In the genomic region with DNA sequence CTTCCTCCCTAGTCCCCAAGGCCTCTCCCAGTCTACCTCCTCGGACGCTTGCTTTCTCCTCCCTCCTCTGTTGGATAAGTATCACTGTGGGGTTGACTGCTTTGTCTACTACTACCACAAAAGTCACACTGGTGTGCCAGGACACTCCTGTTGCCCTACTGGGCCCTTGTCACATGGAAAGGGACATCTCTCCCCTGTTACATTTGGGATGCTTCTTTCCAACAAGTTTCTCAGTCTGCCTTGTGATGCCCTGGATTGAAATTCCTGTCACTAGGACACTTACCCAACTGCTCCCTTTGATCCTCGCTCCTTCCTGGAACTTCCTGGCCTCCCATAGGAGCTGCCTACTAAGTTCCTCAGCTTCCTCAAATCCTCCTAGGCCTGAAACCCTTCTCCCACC, we compare ENCODE assay signal across 18 mouse cellular contexts.
"Had no signal": no experiment of that assay in that cellular context is flagged by ENCODE, and none has a peak within 500 bp of the region (broad histone marks: within the 10 kb centered on the region; RNA-seq: fewer than 3 reads in every experiment).

No protein-coding gene starts in this region.

- H3K27ac ChIP-seq: liver, embryonic 14.5 days; midbrain, embryonic 10.5 days; midbrain, embryonic 13.5 days; neural tube, embryonic 13.5 days; neural tube, embryonic 15.5 days had no signal

- H3K4me1 ChIP-seq: midbrain, embryonic 10.5 days; midbrain, embryonic 13.5 days; neural tube, embryonic 13.5 days; neural tube, embryonic 15.5 days had no signal

- H3K9me3 ChIP-seq: midbrain, embryonic 10.5 days; midbrain, embryonic 13.5 days; neural tube, embryonic 13.5 days; neural tube, embryonic 15.5 days had no signal

- H3K4me3 ChIP-seq: midbrain, embryonic 10.5 days; midbrain, embryonic 13.5 days; myocyte; neural tube, embryonic 13.5 days; neural tube, embryonic 15.5 days had no signal

- H3K9ac ChIP-seq: liver, embryonic 14.5 days; lung, embryonic 14.5 days; midbrain, embryonic 13.5 days; neural tube, embryonic 13.5 days; neural tube, embryonic 15.5 days had no signal

- ATAC-seq: midbrain, embryonic 13.5 days; midbrain, embryonic 16.5 days had no signal

- H3K27me3 ChIP-seq: midbrain, embryonic 13.5 days; neural tube, embryonic 13.5 days; neural tube, embryonic 15.5 days had no signal

- DNase-seq: lung, embryonic 14.5 days; lung, postnatal 10 days; lung, postnatal 4 days; retina, postnatal 1 day; right cerebral cortex, adult 18-20 months; right cerebral cortex, postnatal 25 days; right cerebral cortex, postnatal 4 days; spleen, adult 18-20 months; thymus, adult 18-20 months; thymus, postnatal 14 days; thymus, postnatal 36 days had no signal

- H3K4me2 ChIP-seq: lung, embryonic 14.5 days; midbrain, embryonic 13.5 days; neural tube, embryonic 13.5 days; neural tube, embryonic 15.5 days had no signal

- H3K36me3 ChIP-seq: midbrain, embryonic 10.5 days; midbrain, embryonic 13.5 days; neural tube, embryonic 13.5 days; neural tube, embryonic 15.5 days had no signal
